Mouse (Mus musculus) liver, adult 2 months (tissue): ENCODE results near the gene Ccdc39. TPM values are rescaled to one million over a fixed set of nuclear protein-coding genes. Genes with fewer than 3 reads are reported as not detected.

Experiments
- DNase-seq: peaks from one replicate; pipeline ENCODE4 v3.0.0-alpha.2; 2011; ENCODE audit warnings: low read depth, low spot score; ENCODE audit errors: extremely low read depth
- H3K27ac ChIP-seq: fragments of 200-500 bp; replicated peaks from 2 replicates; pipeline ENCODE4 v1.5.1; 2012; ENCODE audit warnings: low read depth, mild to moderate bottlenecking, control low read depth, inconsistent platforms, low read length; ENCODE audit not compliant: insufficient read depth
- H3K27me3 ChIP-seq: fragments of 200-500 bp; 2 replicates; pipeline ENCODE4 v1.6.1; 2012; ENCODE audit warnings: mild to moderate bottlenecking, moderate library complexity, low read length, inconsistent platforms; ENCODE audit not compliant: control insufficient read depth, insufficient read depth
- H3K36me3 ChIP-seq: fragments of 200-500 bp; 2 replicates; pipeline ENCODE4 v1.6.1; 2012; ENCODE audit warnings: low read length, inconsistent platforms; ENCODE audit not compliant: control insufficient read depth, insufficient read depth
- H3K4me1 ChIP-seq: fragments of 200-500 bp; 2 replicates; pipeline ENCODE4 v1.6.1; 2011; ENCODE audit warnings: low read length; ENCODE audit not compliant: control insufficient read depth, insufficient read depth
- H3K4me3 ChIP-seq: fragments of 200-500 bp; 2 replicates; pipeline ENCODE4 v1.5.1; 2011; ENCODE audit warnings: low read depth, mild to moderate bottlenecking, control low read depth, low read length, moderate library complexity; ENCODE audit not compliant: insufficient read depth
- H3K79me2 ChIP-seq: fragments of 200-500 bp; 2 replicates; pipeline ENCODE4 v1.6.1; 2012; ENCODE audit warnings: inconsistent platforms, mild to moderate bottlenecking, low read length, moderate library complexity; ENCODE audit not compliant: control insufficient read depth, insufficient read depth
- H3K9ac ChIP-seq: fragments of 200-500 bp; 2 replicates; pipeline ENCODE4 v1.6.1; 2012; ENCODE audit warnings: low read depth, mild to moderate bottlenecking, control low read depth, inconsistent platforms, low read length
- CTCF ChIP-seq: fragments of 200-500 bp; IDR thresholded peaks from 2 replicates; pipeline ENCODE4 v1.5.1; 2011; ENCODE audit warnings: low read depth, low read length, control low read depth
- POLR2A ChIP-seq: fragments of 200-500 bp; IDR thresholded peaks from 2 replicates; pipeline ENCODE4 v1.6.1; 2011; ENCODE audit warnings: low read length, control low read depth; ENCODE audit not compliant: insufficient read depth; ENCODE audit errors: extremely low read depth
- WGBS: fragments of 180-500 bp; shearing (Covaris S2); methylation state at CpG from one replicate; pipeline ENCODE4 v1.1.7; 2018; 5-methylcytosine and 5-hydroxymethylcytosine counted together
- polyA plus RNA-seq: library from polyadenylated mRNA; depleted of rRNA; stranded (reverse); fragments of >200 nt; gene quantifications from 2 replicates; pipeline ENCODE4 v1.2.3, GENCODE M21; 2012
- total RNA-seq: library from RNA; depleted of rRNA; stranded (reverse); fragments of >200 nt; gene quantifications from 2 replicates; pipeline ENCODE4 v1.2.3, GENCODE M21; 2014

Ccdc39 gene
- total and polyA plus RNA-seq, 2 experiments: 0.16 to 0.18 TPM

- Histone ChIP-seq H3K79me2 (no peaks in the 10 kb centered on the region), H3K27me3 (no peaks in the 10 kb centered on the region), H3K4me1 (no peaks in the 10 kb centered on the region), H3K9ac (no peak overlapping the region), H3K4me3 (no peak overlapping the region), H3K36me3 (no peaks in the 10 kb centered on the region), H3K27ac (no peak overlapping the region)
- TF ChIP-seq POLR2A: no peak
- no peak for TF ChIP-seq CTCF
- 82% methylated on average over 4 of the region's 4 CpGs for WGBS
- no peak for DNase-seq
These were observed 6.7 kb upstream of the Ccdc39 start for GRCm38 (mm10) chr3:33850856-33851255.

GRCm38 (mm10) chr3:33846639-33847038 lies 2.5 kb upstream of the Ccdc39 start:
- no peaks in the 10 kb centered on the region for H3K79me2 ChIP-seq
- no peak overlapping the region for H3K4me3 ChIP-seq
- TF ChIP-seq POLR2A: no peak
- TF ChIP-seq CTCF: no peak
- no peak overlapping the region for H3K27ac ChIP-seq
- DNase-seq: no peak
- H3K9ac ChIP-seq: no peak overlapping the region
- H3K4me1 ChIP-seq: no peaks in the 10 kb centered on the region; the same call in 1 of the 2 replicates
- H3K36me3 ChIP-seq: no peaks in the 10 kb centered on the region
- H3K27me3 ChIP-seq: no peaks in the 10 kb centered on the region
- 67% methylated on average over 6 of the region's 6 CpGs for WGBS

DNA sequence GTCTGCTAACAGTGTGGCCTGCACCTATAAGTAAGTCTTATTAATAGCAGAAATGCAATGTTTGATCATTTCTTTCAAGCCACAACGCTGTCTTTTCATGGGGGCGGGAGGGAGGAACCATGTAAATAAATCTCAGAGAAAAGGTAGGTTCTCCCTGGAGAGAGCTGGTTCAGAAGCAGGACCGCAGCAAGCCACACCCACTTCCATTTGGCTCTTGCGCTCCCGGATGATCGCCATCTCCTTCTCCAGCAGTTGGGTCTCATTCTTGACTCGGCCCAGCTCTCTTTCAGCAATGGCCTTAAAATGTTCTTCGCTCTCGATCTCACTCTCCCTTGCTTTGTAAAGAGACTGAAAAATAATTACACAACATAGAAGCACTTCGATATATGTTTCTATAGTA lies 5.2 kb downstream of the Ccdc39 start:
- WGBS: 40% methylated on average over 10 of the region's 10 CpGs
- no peaks in the 10 kb centered on the region for H3K36me3 ChIP-seq
- no peak for DNase-seq
- no peak for TF ChIP-seq CTCF
- TF ChIP-seq POLR2A: no peak
- no peak overlapping the region for H3K27ac ChIP-seq
- no peaks in the 10 kb centered on the region for H3K27me3 ChIP-seq
- H3K9ac ChIP-seq: no peak overlapping the region
- no peak overlapping the region for H3K4me3 ChIP-seq
- no peaks in the 10 kb centered on the region for H3K79me2 ChIP-seq
- H3K4me1 ChIP-seq: no peaks in the 10 kb centered on the region; the same call in 1 of the 2 replicates

DNA sequence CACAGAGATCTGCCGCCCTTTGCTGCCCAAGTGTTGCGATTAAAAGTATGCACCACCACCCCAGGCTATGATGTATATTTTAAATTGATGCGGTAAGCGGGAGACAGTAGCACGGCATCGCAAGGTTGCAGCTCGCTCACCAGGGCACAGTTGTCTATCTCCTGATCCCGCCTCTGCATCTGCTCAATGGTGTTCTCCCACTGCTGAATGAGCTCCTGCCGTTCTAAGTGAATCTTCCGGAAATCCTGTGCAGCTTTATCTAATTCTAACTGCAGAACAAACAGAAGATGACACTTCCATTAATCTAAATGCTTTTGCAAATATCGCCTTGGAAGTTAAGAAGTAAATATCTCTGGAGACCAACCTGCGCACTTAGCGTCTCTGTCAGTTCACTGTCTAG lies 7.5 kb downstream of the Ccdc39 start:
- WGBS: 83% methylated on average over 13 of the region's 13 CpGs
- H3K4me3 ChIP-seq: no peak overlapping the region
- DNase-seq: no peak
- H3K36me3 ChIP-seq: no peaks in the 10 kb centered on the region
- H3K4me1 ChIP-seq: no peaks in the 10 kb centered on the region
- TF ChIP-seq POLR2A (no peak), CTCF (no peak)
- H3K27ac ChIP-seq: no peak overlapping the region
- H3K9ac ChIP-seq: no peak overlapping the region
- no peaks in the 10 kb centered on the region for H3K27me3 ChIP-seq
- no peaks in the 10 kb centered on the region for H3K79me2 ChIP-seq

GRCm38 (mm10) chr3:33832351-33832750 lies 11.8 kb downstream of the Ccdc39 start:
- 78% methylated on average over 10 of the region's 10 CpGs for WGBS

DNA sequence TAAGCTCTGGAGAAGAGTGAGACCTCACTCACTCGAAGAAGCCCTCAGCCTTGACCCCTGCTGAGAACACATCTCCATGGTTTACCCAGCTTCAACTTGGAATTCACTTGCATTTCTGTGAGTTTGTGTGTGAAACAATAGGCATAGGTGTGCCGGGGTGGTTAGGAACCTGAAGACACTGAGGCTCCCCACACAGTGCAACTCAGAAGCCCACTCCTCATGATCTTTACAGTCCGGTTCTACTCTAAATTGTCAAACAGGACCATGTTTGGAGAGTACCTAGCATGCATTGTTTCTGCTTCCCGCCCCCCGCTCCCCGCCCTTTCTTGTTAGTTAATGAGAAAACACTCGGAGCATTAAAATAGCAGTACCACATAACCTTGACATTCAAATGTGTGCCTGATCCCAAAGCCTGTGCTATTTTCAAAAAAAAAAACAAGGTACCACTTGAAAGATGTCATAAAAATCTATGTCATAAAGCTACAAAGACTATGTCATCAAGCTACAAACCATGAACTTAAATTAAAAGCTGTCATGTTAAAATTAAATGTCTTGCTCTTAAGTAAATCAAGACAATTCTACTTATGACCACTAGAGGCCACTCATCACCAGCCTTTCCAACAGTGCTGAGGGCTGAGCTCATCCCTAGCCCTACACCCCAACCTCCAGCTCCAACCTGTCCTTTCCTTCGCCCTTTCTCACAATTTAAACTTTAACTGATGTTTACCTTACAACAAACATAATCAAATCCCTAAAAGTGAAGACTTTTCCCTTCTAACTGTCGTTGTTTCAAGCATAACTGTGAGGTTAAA lies 19.8 kb downstream of the Ccdc39 start:
- TF ChIP-seq POLR2A (no peak), CTCF (peak; percentile 79)
- Histone ChIP-seq H3K4me3 (no peak overlapping the region), H3K4me1 (no peaks in the 10 kb centered on the region), H3K9ac (no peak overlapping the region), H3K36me3 (no peaks in the 10 kb centered on the region), H3K27ac (no peak overlapping the region), H3K79me2 (no peaks in the 10 kb centered on the region), H3K27me3 (no peaks in the 10 kb centered on the region)
- WGBS: 32% methylated on average over 9 of the region's 9 CpGs
- DNase-seq: peak; percentile 56

More at GRCm38 (mm10) chr3:33832351-33832750, 11.8 kb downstream of the Ccdc39 start:
- Histone ChIP-seq H3K27me3 (no peaks in the 10 kb centered on the region), H3K79me2 (no peaks in the 10 kb centered on the region), H3K4me3 (no peak overlapping the region), H3K9ac (no peak overlapping the region), H3K27ac (no peak overlapping the region), H3K36me3 (no peaks in the 10 kb centered on the region), H3K4me1 (no peaks in the 10 kb centered on the region)
- no peak for TF ChIP-seq POLR2A
- no peak for TF ChIP-seq CTCF
- DNase-seq: no peak
